Mouse (Mus musculus): ENCODE results near the gene Tex14. TPM values are rescaled to one million over a fixed set of nuclear protein-coding genes. Genes with fewer than 3 reads are reported as not detected.
A peak's percentile ranks its signal among the peaks of the same experiment; 100 is the strongest.
"Not testable (repeated sequence)": the region's sequence is repeated elsewhere in the genome, so short reads cannot be mapped to it uniquely, and the experiment has no call there.

Gene Tex14
- total RNA-seq, 2 experiments from 2014 or later: 0.25 to 0.32 TPM

DNA sequence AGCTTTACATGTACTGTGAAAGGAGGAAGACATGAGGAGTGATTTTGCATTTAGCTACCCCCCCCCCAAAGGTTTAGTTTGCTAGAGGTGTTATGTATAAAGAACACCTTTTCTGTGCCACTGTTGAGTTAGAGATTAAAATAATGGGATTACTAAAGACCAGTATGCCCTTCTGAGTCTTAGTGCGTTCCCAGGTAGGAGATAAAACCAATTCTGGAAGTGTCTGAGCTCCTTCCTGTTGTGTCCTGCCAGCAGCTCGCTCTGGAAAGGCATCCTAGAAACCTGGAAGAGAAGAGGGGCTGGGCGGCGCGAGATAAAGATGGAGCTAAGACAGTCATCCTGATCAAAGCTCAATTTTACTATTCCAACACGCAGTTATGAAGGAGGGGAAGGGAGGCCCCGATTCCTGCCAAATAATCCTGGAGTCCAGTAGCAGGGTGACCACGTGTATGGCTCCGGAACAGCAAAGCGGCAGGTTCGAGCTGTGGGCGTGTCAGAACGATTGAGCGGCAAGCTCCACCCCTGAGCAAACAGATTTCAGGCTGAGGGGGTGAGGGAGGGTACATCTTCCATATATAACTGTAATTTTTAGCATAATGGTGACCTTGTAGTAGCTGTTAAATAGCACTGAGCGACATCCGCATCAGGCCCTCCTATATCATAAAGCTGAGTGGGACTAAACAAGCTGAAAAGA is 40.0 kb downstream of the Tex14 start:
- DNase-seq (ENCODE audit: low spot score in 2 of 2): no peak
- intact Hi-C loops (cut with DNase I): no loop called here

DNA sequence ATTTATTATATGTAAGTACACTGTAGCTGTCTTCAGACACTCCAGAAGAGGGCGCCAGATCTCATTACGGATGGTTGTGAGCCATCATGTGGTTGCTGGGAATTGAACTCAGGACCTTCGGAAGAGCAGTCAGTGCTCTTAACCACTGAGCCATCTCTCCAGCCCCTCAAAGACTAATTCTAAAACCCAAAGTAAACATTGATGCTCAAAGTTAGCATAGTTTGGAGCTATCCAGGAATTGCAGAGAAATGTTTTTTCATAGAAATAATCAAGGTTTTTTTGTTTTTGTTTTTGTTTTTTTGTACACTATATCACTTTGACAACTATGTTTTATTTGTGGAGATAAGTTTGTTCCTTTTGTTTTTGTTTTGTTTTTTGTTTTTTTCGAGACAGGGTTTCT is 40.7 kb downstream of the Tex14 start:
- intact Hi-C loops (cut with DNase I); DNase-seq (ENCODE audit: low spot score in 2 of 2): not testable (repeated sequence)

DNA sequence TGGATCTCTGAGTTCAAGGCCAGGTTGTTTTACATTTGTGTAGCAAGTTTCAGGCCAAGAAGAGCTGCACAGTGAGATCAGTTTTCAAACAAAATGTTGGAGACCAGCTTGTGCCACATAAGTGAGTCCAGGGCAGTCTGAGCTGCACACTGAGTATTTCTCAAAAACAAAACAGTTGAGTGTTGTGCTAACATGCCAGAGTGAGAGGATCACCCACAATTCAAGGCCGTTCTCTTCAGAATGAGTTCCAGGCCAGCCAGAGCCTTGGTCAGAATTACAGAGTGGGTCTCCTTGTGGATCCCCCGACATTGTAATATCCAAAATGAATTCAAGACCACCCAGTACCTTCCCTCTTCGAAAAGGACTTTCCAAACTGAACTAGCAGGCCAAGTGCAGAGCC is 41.3 kb downstream of the Tex14 start:
- intact Hi-C loops (cut with DNase I): no loop called here
- no peak for DNase-seq (ENCODE audit: low spot score in 2 of 2)

DNA sequence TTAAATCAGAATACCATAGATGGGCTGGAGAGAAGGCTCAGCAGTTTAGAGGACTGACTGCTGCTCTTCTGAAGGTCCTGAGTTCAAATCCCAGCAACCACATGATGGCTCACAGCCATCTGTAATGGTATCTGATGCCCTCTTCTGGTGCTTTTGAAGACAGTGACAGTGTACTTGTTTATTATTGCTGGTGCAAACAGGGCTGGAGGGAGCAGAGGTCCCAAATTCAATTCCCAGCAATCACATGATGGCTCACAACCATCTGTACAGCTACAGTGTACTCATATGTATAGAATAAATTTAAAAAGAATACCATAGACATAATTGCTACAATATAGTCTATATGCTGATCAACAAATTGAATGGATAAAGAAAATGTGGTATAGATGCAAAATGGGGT is 42.6 kb downstream of the Tex14 start:
- DNase-seq (ENCODE audit: low spot score in 2 of 2): no peak
- intact Hi-C loops (cut with DNase I): no loop called here

DNA sequence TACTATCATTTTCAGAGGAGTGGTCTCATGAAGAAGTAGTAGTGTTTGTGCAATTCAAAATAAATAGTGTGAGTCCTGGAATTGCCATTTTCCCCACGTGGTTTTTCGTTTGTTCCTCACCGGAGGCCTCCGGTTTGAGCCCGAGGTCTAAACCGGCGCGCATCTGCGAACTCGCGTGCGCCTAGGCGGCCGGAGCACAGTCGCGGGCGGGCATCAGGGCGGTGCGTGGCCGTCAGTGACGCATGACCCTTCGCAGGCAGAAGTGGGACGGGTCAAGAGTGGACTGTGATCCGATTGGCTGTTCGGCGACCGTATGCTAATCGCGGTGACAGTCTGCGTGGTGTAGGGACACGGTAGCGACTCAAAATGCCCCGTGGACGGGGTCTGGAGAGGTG is 43.2 kb downstream of the Tex14 start:
- peak; percentile 88 to 97 for DNase-seq (ENCODE audit: low spot score in 2 of 2)
- intact Hi-C loops (cut with DNase I): not testable (repeated sequence)

DNA sequence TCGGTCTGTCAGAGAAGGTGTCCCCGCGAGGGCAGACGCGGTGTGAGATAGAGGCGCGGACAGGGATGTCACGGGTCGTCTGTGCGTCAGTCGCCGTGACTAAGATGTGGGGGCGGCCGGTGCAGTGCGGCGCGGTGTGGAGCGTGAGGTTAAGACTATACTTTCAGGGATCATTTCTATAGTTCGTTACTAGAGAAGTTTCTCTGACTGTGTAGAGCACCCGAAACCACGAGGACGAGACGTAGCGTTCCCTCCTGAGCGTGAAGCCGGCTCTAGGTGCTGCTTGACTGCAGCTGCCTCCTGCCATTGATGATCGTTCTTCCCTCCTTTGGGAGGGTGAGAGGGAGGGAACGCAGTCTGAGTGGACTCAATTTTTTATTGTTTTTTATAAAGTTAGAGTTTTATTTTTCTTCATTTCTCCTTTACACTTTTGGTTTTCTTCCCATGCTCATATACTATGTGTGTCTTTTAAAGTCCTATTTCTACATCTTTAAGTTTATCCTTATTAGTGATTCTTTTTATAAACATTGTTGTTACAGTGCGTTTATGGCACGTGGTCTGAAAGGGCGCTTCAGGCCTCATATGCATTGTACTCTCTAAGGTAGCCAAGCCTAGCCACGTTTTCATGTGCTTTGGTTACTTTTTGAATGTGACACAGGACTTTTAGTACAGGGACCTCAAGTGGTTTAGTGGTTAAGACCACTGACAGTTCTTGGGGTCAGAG is 43.8 kb downstream of the Tex14 start:
- peak; percentile 29 to 88 for DNase-seq (ENCODE audit: low spot score in 2 of 2)
- intact Hi-C loops (cut with DNase I): not testable (repeated sequence)

DNA sequence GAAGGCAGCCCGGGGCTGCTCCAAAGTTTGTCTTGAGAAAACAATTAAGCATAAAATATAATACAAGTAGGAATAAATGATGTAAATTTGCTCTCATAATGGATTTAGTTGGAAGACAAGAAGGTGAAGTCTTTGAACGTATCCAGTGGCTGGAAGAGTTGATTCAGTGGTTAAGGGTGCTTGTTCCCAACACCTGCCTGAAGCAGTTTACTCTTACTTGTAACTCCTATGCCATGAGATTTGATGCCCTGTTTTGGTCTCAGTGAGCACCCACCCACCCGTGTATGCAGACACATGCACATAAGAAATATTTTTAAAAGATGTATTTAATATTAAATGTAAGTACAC is 44.3 kb downstream of the Tex14 start:
- intact Hi-C loops (cut with DNase I): no loop called here

DNA sequence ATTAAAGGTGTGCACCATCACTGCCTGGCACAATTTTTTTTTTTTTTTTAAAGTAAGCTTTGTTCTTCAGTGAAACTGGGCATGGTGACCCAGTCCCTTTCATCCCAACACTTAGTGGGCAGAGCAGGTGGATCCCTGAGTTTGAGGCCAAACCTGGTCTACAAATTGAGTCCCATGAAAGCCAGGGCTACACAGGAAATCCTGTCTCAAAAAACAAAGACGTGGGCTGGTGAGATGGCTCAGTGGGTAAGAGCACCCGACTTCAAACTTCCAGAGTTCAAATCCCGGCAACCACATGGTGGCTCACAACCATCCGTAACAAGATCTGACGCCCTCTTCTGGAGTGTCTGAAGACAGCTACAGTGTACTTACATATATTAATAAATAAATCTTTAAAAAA is 45.0 kb downstream of the Tex14 start:
- intact Hi-C loops (cut with DNase I); DNase-seq (ENCODE audit: low spot score in 2 of 2): not testable (repeated sequence)

More for the DNA sequence above, 44.3 kb downstream of the Tex14 start:
- DNase-seq (ENCODE audit: low spot score in 2 of 2): no peak

DNA sequence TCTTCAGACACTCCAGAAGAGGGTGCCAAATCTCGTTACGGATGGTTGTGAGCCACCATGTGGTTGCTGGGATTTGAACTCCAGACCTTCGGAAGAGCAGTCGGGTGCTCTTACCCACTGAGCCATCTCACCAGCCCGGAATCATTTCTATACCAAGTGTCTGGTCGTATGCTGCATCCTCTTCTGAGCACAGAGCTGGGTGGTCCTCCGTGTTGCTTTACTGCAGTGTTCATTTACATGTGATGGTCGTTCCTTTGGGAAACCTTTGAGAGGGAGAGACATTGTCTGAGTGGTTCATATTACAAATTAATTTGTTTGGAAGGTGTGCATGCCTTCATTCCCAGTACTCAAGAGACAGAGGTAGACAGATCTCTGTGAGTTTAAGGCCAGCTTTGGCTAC is 47.9 kb downstream of the Tex14 start:
- intact Hi-C loops (cut with DNase I); DNase-seq (ENCODE audit: low spot score in 2 of 2): not testable (repeated sequence)

DNA sequence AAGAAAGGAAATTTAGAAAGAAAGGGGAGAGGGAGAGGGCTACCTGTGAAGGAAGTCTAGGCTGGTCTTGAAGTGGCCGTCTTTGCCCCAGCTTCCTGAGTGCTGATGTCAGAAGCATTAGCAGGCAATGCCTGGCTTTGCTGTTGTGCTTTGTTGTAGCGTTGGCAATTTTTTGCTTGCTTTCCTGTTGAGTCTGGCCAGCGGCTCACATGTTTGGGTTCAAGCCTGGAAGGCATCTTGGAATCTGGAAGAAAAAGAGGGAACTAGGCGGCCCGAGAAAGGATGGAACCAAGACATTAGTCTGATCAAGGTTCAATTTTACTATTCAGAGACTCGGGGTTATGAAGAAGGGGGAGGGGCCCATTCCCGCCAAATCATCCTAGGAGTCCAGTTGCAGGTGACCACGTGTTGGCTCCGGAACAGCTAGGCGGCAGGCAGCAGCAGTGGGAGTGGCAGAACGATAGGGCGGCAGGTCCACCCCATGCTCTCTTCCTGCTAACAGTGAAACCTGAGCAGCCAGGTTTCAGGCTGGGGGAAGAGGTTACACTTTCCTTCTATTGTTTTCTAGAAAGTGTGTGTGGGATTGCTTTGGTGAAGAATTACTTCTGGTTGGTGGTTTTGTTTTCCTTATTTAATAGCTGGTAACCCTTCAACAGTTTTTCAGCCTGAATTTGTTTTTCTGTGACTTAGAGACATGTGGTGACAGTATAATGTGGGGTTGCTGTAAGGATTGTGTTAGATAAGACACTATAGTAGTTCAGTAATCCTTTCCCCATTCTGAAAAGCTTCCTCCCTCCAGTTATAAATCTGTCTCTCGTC is 48.6 kb downstream of the Tex14 start:
- intact Hi-C loops (cut with DNase I): no loop called here
- no peak for DNase-seq (ENCODE audit: low spot score in 2 of 2)

DNA sequence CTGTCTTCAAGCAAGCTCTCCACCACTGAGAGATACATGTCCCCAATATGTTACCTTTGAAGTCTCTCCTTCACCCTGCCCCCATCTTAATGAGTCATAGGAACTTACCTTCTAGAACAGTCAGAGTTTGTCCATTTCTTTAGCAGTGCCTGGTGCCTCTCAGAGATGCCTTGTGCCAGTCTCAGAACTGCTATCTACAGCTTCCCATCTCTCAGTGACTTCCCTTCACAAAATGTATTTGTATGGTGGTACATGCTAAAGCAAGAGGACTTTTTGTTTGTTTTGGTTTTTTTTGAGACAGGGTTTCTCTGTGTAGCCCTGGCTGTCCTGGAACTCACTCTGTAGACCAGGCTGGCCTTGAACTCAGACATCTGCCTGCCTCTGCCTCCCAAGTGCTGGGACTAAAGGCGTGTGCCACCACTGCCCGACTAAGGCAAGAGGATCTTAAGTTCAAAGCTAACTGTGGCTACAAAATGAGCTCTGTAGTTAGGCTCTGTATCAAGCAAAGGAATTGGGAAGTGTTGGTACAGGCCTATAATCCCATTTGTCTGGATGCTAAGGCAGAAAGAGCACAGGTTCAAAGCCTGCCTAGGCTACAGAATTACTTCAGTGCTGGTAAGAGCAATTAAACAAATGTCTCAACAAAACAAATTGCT is 49.3 kb downstream of the Tex14 start:
- intact Hi-C loops (cut with DNase I): no loop called here
- no peak for DNase-seq (ENCODE audit: low spot score in 2 of 2)

DNA sequence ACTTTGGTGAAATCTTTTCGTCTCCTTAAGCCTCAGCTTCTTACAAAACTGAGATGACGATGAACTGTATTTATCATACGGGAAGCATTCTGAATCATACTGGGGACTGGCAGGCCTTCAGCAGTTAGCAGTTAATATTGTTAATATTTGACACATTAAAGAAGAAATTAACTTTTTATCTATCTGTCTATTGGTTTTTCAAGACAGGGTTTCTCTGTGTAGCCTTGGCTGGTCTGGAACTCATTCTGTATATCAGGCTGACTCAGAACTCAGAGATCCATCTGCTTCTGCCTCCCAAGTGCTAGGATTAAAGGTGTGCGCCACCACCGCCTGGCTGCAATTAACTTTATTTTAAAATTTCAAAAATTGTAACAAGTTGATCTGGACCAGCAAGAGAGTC is 50.7 kb downstream of the Tex14 start:
- DNase-seq (ENCODE audit: low spot score in 2 of 2): no peak
- intact Hi-C loops (cut with DNase I): no loop called here

DNA sequence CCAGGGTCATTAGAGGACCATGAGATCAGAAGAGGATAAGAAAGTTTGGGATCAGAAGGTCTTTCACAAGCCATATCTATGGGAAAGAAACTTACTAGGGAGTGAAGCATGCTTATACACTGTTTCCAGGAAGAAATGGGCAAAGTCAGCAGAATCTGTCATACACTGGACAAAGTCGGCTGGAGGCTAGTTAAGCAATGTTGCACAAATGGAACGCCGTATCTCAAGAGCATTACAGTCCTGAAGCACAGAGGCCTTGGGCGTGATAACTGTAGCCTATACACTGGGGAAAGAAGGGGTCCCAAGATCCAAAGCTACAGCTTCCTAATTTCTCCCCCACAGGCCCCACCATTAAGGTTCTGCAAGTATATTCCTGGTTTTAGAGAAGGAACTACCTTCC is 51.1 kb downstream of the Tex14 start:
- no peak for DNase-seq (ENCODE audit: low spot score in 2 of 2)
- intact Hi-C loops (cut with DNase I): no loop called here

DNA sequence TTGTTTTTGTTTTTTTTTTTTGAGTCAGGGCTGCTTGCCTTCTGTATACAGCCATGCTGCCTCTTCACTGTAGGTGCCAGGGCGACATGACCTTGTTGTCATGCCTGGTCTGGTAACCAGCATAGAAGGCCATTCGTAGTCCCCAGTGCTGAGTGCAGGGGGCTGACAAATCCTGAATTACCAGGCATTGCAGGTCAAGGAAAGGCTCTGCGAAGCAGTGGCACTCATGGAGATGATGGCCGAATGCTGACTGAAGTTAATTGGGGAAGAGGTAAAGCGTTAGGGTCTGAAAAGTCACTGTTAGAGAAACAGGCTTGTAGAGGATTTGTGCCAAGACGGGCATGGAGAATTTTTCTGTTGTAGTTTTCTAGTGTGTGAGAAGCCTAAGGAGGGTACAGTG is 55.7 kb downstream of the Tex14 start:
- intact Hi-C loops (cut with DNase I): no loop called here
- no peak for DNase-seq (ENCODE audit: low spot score in 2 of 2)

DNA sequence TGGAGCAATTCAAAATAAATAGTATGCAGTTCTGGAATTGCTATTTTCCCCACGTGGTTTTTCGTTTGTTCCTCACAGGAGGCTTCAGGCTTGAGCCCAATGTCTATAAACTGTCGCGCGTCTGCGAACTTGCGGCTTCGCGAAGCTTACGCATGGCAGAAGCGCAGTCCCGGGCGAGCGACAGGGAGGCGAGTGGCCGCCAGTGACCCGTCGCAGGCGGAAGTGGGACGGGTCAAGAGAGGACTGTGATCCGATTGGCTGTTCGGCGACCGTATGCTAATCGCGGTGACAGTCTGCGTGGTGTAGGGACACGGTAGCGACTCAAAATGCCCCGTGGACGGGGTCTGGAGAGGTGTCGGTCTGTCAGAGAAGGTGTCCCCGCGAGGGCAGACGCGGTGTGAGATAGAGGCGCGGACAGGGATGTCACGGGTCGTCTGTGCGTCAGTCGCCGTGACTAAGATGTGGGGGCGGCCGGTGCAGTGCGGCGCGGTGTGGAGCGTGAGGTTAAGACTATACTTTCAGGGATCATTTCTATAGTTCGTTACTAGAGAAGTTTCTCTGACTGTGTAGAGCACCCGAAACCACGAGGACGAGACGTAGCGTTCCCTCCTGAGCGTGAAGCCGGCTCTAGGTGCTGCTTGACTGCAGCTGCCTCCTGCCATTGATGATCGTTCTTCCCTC is 57.1 kb downstream of the Tex14 start:
- intact Hi-C loops (cut with DNase I): not testable (repeated sequence)
- DNase-seq (ENCODE audit: low spot score in 2 of 2): peak; percentile 71 to 88

DNA sequence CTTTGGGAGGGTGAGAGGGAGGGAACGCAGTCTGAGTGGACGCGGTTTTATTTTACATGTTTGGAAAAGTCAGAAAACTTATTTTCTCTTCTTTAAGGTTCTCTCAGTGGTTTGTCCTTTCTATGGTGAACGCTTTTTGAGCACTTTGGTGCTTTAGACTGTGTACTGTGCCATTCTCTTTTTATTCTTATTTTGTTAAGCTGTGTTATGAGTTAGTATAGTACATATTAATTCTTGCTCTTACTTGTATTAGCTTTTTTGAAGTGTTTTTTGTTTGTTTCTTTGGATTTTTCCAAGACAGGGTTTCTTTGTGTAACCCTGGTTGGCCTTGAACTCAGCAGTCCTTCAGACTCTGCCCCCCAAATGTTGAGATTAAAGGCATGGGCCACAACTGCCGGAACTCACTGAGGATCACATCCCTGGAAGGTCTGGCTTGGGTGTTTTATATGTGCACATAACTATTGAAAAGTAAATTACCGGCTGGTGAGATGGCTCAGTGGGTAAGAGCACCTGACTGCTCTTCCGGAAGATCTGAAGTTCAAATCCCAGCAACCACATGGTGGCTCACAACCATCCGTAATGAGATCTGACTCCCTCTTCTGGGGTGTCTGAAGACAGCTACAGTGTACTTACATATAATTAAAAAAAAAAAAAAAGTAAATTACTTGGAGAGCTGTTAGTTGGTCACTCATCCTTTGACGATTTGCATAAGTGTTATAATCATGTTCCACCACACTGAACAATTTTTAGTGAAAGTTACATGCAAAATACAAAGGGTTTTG is 57.8 kb downstream of the Tex14 start:
- intact Hi-C loops (cut with DNase I): no loop called here
- DNase-seq (ENCODE audit: low spot score in 2 of 2): peak; percentile 39 to 86

DNA sequence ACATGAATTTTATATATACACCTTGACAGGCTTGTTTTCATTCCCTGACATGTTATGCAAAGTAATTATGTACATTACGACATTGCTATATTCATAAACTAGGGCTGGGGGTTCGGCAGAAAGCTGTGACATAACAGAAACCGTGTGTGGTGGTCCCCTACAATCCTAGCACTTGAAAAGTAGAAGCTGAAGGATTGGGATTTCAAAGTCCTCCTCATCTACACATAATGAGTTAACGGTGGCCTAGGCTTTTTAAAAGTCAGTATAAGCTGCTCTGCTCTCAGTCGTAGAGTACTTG is 58.3 kb downstream of the Tex14 start:
- no peak for DNase-seq (ENCODE audit: low spot score in 2 of 2)
- intact Hi-C loops (cut with DNase I): no loop called here

DNA sequence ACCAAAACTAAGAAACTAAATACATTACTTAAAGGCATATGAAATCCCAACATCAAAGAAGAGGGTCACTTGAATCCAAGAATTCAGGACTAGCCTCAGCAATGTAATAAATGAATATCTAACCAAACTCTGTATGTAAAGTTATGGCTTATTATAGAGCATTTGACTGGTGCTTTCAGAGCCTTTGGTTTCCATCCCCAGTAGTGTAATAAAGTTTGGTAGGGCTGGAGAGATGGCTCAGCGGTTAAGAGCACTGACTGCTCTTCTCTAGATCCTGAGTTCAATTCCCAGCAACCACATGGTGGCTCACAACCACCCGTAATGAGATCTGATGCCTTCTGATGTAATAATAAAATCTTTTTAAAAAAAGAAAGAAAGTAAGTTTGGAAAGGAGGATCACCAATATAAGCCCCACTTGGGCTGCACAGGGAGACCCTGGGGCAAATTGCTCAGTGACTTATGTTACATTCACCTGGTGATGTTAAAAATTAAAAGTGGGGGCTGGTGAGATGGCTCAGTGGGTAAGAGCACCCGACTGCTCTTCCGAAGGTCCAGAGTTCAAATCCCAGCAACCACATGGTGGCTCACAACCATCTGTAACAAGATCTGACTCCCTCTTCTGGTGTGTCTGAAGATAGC is 59.0 kb downstream of the Tex14 start:
- DNase-seq (ENCODE audit: low spot score in 2 of 2); intact Hi-C loops (cut with DNase I): not testable (repeated sequence)

Measured in left cerebral cortex, postnatal 25 days (tissue).